Mouse (Mus musculus): ENCODE results near the gene BC005537.

Gene BC005537

DNA sequence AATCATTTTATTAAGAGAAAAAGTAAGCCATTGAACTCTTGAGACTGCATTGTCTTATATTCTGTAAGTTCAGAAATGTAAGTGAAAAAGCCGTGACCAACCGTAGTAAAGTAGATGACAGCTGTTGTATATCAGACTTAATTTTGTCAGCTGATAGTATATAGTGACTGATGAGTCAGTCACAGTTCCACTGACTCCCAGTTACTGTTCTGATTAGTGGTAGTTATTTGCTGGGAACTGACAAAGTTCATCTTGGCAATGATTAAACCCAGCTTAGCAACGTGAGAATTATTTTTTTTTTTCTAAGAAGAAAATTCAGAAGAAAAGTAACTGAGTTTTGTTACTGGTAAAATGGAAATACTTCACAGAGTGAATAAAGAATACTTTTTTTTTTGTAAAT lies 40.2 kb downstream of the BC005537 start:
- no peak for DNase-seq (ENCODE audit: low read depth, low spot score)

DNA sequence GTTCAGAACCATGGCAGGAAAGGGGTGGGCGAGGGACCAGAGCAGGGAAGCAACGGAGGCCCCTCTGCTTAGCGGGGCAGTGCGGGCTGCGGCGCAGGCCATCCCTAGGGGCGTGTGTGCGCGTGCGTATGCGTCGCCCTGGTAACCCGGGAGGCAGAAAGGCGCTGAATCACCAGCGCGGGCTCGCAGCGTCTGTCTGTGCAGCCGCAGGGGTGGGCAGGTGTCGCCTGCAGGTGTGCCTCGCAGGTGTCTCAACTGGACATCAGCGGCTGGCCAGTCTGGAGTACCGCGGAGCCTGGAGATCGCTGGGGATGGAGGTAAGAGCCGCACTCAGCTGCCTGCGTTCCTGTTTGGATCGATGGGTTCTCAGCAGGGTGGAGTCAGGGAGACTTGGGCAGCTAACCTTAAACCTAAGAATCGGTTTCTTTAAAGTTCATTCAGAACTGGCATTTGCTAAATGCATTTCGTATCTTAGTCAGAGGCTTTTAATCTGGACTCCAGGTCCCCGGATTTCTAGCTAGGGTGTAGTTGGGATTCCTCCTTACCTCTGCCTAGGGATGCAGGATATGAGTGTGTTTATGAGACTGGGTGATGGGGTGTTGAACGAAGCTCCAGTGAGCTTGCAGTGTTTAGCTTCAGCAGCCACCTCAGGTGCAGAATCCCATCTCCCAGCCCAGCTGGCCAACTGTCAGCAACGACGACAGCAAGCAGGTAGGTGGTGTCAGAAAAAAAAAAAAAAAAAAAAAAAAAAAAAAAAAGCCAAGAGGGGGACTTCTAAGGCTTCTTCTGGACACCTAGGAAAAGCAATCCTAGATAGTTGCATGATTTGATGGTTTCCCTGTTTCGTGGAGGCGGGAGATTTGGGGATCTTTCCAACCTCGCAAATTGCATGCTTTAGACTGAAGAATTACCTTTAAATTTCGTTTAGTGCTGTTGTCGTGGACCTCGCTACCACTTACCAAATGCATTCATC lies 43.8 kb downstream of the BC005537 start, which contains the start of gene D130043K22Rik:
Gene D130043K22Rik, plus strand, starts transcription at position 153 of the 973 bp plus-strand sequence.
- peak; percentile 85 for DNase-seq (ENCODE audit: low read depth, low spot score)

- DNase-seq (ENCODE audit: low read depth, low spot score) = no peak
Observed at GRCm38 (mm10) chr13:24849318-24849717, 47.9 kb downstream of the BC005537 start.

GRCm38 (mm10) chr13:24851989-24852388 lies 50.5 kb downstream of the BC005537 start:
- no peak for DNase-seq (ENCODE audit: low read depth, low spot score)

GRCm38 (mm10) chr13:24852570-24852969 lies 51.1 kb downstream of the BC005537 start:
- no peak for DNase-seq (ENCODE audit: low read depth, low spot score)

GRCm38 (mm10) chr13:24859115-24859514 lies 57.7 kb downstream of the BC005537 start:
- no peak for DNase-seq (ENCODE audit: low read depth, low spot score)

- no peak for DNase-seq (ENCODE audit: low read depth, low spot score)
Observed at GRCm38 (mm10) chr13:24861084-24861483, 59.6 kb downstream of the BC005537 start.

DNA sequence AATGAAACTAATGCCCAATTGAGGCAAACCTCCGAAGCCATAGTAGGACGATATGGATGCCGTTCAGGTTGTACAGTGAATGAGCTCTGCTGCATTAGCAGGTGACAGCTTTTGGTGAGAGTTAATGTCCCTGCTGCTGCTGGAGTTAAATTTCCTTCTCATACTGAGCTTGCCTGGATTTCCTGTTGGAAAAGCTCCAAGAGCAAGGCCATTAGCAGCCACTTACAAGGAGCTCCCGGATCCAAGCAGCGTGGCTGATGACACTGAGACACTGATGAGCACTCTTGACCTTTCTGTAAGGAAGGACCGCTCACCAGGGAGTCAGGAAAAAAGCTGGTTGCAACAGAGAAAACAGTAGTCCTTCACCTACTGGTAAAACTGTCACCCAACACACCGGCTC lies 60.6 kb downstream of the BC005537 start:
- DNase-seq (ENCODE audit: low read depth, low spot score) = peak; percentile 11

GRCm38 (mm10) chr13:24862520-24862919 lies 61.1 kb downstream of the BC005537 start:
- DNase-seq (ENCODE audit: low read depth, low spot score) = peak; percentile 76

All from brain, adult 2 months (tissue).